Mouse (Mus musculus) cortical plate, adult 2 months (tissue): ENCODE measurements around the gene Arid5b.

ENCODE experiments used
- CTCF ChIP-seq: fragments of 200-500 bp; IDR thresholded peaks from 2 replicates; pipeline ENCODE4 v1.5.1; 2011; ENCODE audit warnings: mild to moderate bottlenecking, control low read depth, low read length; ENCODE audit not compliant: insufficient read depth; ENCODE audit errors: extremely low read depth
- POLR2A ChIP-seq: fragments of 200-500 bp; IDR thresholded peaks from 2 replicates; pipeline ENCODE4 v1.6.1; 2011; ENCODE audit warnings: mild to moderate bottlenecking, low read length, control low read depth; ENCODE audit not compliant: insufficient read depth; ENCODE audit errors: extremely low read depth

- no peak for TF ChIP-seq CTCF
- no peak for TF ChIP-seq POLR2A
Measured at GRCm38 (mm10) chr10:68301013-68301412, 22.5 kb upstream of the Arid5b start.
